Mouse (Mus musculus) midbrain, embryonic 16.5 days (tissue): Measurements from ENCODE around the gene Olfr765. TPM values are rescaled to one million over a fixed set of nuclear protein-coding genes. Genes with fewer than 3 reads are reported as not detected.
A peak's percentile ranks its signal among the peaks of the same experiment; 100 is the strongest.
"Not testable (repeated sequence)": the region's sequence is repeated elsewhere in the genome, so short reads cannot be mapped to it uniquely, and the experiment has no call there.

Experiments used
- ATAC-seq: fragments of 200-750 bp; cut with Nextera tagmentation; 2 replicates; pipeline ENCODE4 v1.8.0; 2017; ENCODE audit warnings: moderate TSS enrichment
- H3K27ac ChIP-seq: fragments of 300-500 bp; sonication (generic); 2 replicates; pipeline ENCODE4 v1.5.1; 2014; ENCODE audit warnings: mild to moderate bottlenecking, low read length, mixed read lengths
- H3K27me3 ChIP-seq: fragments of 300-500 bp; sonication (generic); 2 replicates; pipeline ENCODE4 v1.6.1; 2014; ENCODE audit warnings: low read depth, low read length, mixed read lengths; ENCODE audit not compliant: control insufficient read depth, insufficient read depth
- H3K36me3 ChIP-seq: fragments of 300-500 bp; sonication (generic); 2 replicates; pipeline ENCODE4 v1.6.1; 2014; ENCODE audit warnings: mild to moderate bottlenecking, low read length, moderate library complexity, mixed read lengths; ENCODE audit not compliant: control insufficient read depth, insufficient read depth
- H3K4me1 ChIP-seq: fragments of 300-500 bp; sonication (generic); 2 replicates; pipeline ENCODE4 v1.6.1; 2014; ENCODE audit warnings: mild to moderate bottlenecking, low read length, mixed read lengths; ENCODE audit not compliant: control insufficient read depth, insufficient read depth
- H3K4me2 ChIP-seq: fragments of 300-500 bp; sonication (generic); 2 replicates; pipeline ENCODE4 v1.6.1; 2014; ENCODE audit warnings: mild to moderate bottlenecking, low read length, mixed read lengths
- H3K4me3 ChIP-seq: fragments of 300-500 bp; sonication (generic); 2 replicates; pipeline ENCODE4 v1.5.1; 2014; ENCODE audit warnings: low read depth, mild to moderate bottlenecking, low read length, moderate library complexity, mixed read lengths
- H3K9ac ChIP-seq: fragments of 300-500 bp; sonication (generic); 2 replicates; pipeline ENCODE4 v1.6.1; 2014; ENCODE audit warnings: low read depth, low read length, mixed read lengths
- H3K9me3 ChIP-seq: fragments of 300-500 bp; sonication (generic); replicated peaks from 2 replicates; pipeline ENCODE4 v1.6.1; 2014; ENCODE audit warnings: mild to moderate bottlenecking, low read length, mixed read lengths; ENCODE audit not compliant: control insufficient read depth, poor library complexity, severe bottlenecking
- WGBS: fragments of 180-500 bp; shearing (Covaris S2); extraction: QIAGEN DNeasy Blood & Tissue Kit; methylation state at CpG from one replicate; pipeline ENCODE4 v1.1.7; 2014; 5-methylcytosine and 5-hydroxymethylcytosine counted together
- polyA plus RNA-seq: library from polyadenylated mRNA; unstranded; fragments of >200 nt; fragmentation: Nextera tagmentation; extraction: Ambion mirVana; gene quantifications from 2 replicates; pipeline ENCODE4 v1.2.1, GENCODE M21; 2015

The Olfr765 gene
- polyA plus RNA-seq = not detected in 2 replicates

DNA sequence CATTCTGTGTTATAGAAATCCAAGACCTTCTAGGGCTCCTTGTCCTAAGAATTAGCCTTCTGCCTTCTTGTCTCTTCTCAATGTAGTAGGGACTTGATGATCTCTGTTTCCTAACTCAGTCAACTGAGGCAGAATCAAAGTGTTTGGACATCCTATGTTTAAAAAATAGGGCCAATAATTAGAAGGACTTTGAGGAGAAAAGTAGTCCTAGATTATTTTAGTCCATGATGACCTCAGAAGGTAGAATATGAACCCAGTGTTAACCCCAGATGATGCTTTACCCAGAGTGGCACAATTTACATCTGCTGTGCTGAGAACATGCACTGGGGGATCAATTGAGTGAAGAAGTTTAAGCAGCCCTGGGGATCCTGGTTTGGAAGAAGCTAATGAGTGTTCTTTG, at the start of gene Olfr765:
Olfr765 (minus strand) TSS at position 101 of the 400 bp plus-strand sequence.
- H3K4me1 ChIP-seq = not testable (repeated sequence)

DNA sequence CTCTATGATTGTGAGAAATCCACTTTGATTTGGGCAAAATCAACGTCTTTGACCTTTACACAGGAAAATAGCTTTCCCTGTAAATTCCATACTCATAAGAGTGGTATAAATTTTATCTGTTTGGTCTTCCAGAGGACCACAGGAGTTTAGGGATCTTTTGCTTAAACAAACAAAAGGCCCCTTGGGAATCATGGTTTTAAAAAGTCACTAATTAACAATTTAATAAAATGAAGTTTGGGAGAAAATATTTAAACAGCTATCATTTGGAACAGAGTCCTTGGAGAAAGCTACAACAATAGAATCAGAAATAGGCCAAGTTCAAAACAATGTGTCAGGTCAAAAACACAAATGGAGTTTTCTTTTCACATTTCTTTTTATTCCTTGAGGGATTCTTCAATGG, 49.5 kb upstream of the Olfr765 start, which contains the start of gene Olfr768:
Olfr768 (minus strand) TSS at position 101 of the 400 bp plus-strand sequence.
- no peak for ATAC-seq
- no peaks in the 10 kb centered on the region for H3K27me3 ChIP-seq
- H3K9ac ChIP-seq = no peak within 1 kb of the TSS
- no peaks in the 10 kb centered on the region for H3K36me3 ChIP-seq
- H3K9me3 ChIP-seq = no peaks in the 10 kb centered on the region; the same call in 1 of the 2 replicates
- no peak within 1 kb of the TSS for H3K4me2 ChIP-seq
- H3K4me3 ChIP-seq = no peak within 1 kb of the TSS
- H3K4me1 ChIP-seq = no peaks in the 10 kb centered on the region
- WGBS = 83% methylated on average over 1 of the region's 1 CpGs
- no peak within 1 kb of the TSS for H3K27ac ChIP-seq

More for the DNA sequence above, at the start of gene Olfr765:
- H3K9ac ChIP-seq, H3K4me2 ChIP-seq, H3K36me3 ChIP-seq, ATAC-seq, H3K9me3 ChIP-seq, H3K27ac ChIP-seq, H3K4me3 ChIP-seq, H3K27me3 ChIP-seq: not testable (repeated sequence)

DNA sequence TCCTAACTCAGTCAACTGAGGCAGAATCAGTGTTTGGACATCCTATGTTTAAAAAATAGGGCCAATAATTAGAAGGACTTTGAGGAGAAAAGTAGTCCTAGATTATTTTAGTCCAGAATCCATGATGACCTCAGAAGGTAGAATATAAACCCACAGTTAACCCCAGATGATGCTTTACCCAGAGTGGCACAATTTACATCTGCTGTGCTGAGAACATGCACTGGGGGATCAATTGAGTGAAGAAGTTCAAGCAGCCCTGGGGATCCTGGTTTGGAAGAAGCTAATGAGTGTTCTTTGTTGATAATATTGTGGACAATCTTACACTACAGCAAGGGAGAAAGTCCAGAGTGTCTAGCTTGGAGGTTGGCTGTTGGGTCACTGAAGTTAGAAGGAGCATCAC, 33.0 kb upstream of the Olfr765 start, which contains the start of gene Olfr767:
Olfr767 (minus strand) TSS at position 101 of the 400 bp plus-strand sequence.
- not testable (repeated sequence) for H3K4me2 ChIP-seq, H3K27ac ChIP-seq, H3K9me3 ChIP-seq, H3K27me3 ChIP-seq, H3K9ac ChIP-seq, H3K4me1 ChIP-seq, ATAC-seq, H3K4me3 ChIP-seq, H3K36me3 ChIP-seq

DNA sequence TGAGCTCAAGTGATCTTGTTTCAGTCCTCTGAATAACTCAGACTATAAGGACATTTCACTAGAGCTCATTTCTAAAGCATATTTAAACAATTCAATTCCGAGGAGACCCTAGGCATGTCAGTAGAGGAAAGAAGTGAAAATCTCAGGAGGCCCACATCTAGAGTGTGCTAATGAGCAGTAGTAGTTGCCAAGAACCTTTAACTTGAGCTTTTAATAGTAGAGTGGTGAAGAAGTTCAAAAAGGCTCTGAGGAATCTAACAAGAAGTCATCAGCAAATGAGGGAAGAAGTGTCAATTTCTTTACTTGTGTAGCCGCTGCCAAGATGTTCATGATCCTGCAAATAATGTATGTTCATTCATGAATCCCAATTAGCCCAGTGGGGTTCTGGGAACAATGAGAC, 19.1 kb upstream of the Olfr765 start, which contains the start of gene Olfr766-ps1:
Olfr766-ps1 (minus strand) TSS at position 101 of the 400 bp plus-strand sequence.
- Histone ChIP-seq H3K4me3 (no peak within 1 kb of the TSS), H3K36me3 (no peaks in the 10 kb centered on the region), H3K4me2 (no peak within 1 kb of the TSS), H3K27ac (no peak within 1 kb of the TSS), H3K27me3 (no peaks in the 10 kb centered on the region), H3K9me3 (no peaks in the 10 kb centered on the region), H3K4me1 (no peaks in the 10 kb centered on the region), H3K9ac (no peak within 1 kb of the TSS)
- ATAC-seq = no peak
- 81% methylated on average over 2 of the region's 2 CpGs for WGBS

DNA sequence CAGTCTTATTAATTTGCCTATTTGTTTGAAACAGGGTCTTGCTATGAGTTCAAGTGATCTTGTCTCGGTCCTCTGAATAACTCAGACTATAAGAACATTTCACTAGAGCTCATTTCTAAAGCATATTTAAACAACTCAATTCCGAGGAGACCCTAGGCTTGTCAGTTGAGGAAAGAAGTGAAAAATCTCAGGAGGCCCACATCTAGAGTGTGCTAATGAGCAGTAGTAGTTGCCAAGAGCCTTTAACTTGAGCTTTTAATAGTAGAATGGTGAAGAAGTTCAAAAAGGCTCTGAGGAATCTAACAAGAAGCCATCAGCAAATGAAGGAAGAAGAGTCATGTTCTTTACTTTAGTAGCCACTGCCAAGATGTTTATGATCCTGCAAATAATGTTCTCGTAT, 10.0 kb downstream of the Olfr765 start, which contains the start of gene Olfr764-ps1:
Olfr764-ps1 (minus strand) TSS at position 101 of the 400 bp plus-strand sequence.
- H3K4me1 ChIP-seq = no peaks in the 10 kb centered on the region
- no peaks in the 10 kb centered on the region for H3K27me3 ChIP-seq
- H3K4me2 ChIP-seq = no peak within 1 kb of the TSS
- no peaks in the 10 kb centered on the region for H3K9me3 ChIP-seq
- no peak within 1 kb of the TSS for H3K27ac ChIP-seq
- no peak for ATAC-seq
- no peak within 1 kb of the TSS for H3K4me3 ChIP-seq
- WGBS = 81% methylated on average over 3 of the region's 3 CpGs
- H3K9ac ChIP-seq = no peak within 1 kb of the TSS
- no peaks in the 10 kb centered on the region for H3K36me3 ChIP-seq

DNA sequence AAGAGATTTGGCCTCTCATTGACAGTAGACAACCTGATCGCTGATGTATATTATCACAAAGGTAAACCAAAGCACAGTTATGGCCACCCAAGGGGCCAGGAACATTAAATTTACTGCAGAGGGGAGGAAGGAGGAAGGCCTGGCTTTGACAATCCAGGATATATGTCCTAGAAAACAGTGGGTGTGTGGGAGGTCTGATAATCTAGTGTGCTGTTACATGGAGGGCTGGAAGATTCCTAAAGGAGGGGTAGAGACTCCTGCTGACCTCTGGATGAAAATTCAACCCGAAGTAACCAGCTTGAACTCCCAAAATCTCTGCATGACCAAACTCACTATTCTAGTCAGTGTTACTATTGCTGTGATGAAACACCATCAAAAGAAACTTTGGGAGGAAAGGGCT, 21.5 kb downstream of the Olfr765 start:
- Histone ChIP-seq H3K27ac (no peak overlapping the region), H3K9ac (no peak overlapping the region), H3K4me2 (no peak overlapping the region), H3K9me3 (no peaks in the 10 kb centered on the region), H3K27me3 (no peaks in the 10 kb centered on the region), H3K4me1 (0 out of 2 replicates have a peak, but pooled peaks cover 3% of the 10 kb centered on the region), H3K4me3 (no peak overlapping the region), H3K36me3 (no peaks in the 10 kb centered on the region)
- WGBS = 81% methylated on average over 2 of the region's 2 CpGs
- no peak for ATAC-seq

DNA sequence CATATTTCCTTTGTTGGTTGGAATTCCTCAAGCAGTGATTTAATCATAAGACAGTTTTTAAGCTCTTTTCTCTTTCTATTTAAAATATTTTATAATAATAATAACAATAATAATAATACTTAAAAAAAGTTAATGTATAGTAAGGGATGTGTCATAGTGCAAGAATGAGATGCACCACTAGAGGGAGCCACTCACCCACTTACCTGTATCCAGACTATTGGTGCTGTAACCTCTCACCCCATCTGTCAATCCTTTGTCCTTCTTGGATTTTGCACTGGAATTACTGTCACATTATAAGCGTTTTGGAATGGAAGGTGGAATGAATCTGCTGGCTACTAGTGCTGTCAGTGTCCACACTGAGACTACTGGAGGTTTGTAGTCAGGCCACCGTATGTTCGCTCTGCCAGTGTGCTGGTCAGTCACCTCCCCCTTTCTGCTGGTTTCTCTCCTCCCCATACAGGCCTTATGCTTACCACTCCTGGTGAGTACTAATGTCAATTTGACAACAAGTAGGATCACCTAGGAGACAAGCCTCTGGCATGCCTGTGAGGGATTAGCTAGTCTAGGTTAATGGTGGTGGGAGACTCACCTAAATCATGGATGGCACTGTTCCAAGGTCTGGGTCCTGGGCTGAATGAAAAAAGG, 23.7 kb downstream of the Olfr765 start:
- peak; percentile 82 for ATAC-seq
- no peaks in the 10 kb centered on the region for H3K27me3 ChIP-seq
- WGBS = 52% methylated on average over 3 of the region's 3 CpGs
- no peak overlapping the region for H3K4me2 ChIP-seq
- no peaks in the 10 kb centered on the region for H3K36me3 ChIP-seq
- 0 out of 2 replicates have a peak, but pooled peaks cover 3% of the 10 kb centered on the region for H3K4me1 ChIP-seq
- H3K9me3 ChIP-seq = no peaks in the 10 kb centered on the region
- H3K27ac ChIP-seq = no peak overlapping the region
- H3K9ac ChIP-seq = no peak overlapping the region
- no peak overlapping the region for H3K4me3 ChIP-seq

DNA sequence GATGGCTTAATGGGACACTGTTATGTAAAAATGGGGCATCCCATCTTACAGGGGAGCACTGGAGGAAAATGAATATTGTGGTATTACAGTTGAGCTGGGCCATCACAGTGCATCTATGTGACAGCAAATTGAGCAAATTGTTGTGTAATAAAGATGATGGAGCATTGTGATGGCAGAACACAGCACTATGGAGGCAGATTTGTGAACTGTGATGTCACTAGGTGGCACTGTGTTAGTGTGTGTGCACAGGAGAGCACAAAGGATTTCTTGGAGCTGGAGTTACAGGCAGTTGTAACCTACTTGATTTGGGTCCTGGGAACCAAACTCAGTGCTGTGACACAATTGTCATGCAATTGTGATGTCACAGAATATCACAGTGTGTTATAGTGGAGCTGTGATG, 26.5 kb downstream of the Olfr765 start:
- H3K4me2 ChIP-seq = no peak overlapping the region
- H3K27me3 ChIP-seq = no peaks in the 10 kb centered on the region
- H3K36me3 ChIP-seq = no peaks in the 10 kb centered on the region
- no peak for ATAC-seq
- H3K4me3 ChIP-seq = no peak overlapping the region
- no peak overlapping the region for H3K27ac ChIP-seq
- no peaks in the 10 kb centered on the region for H3K9me3 ChIP-seq
- H3K4me1 ChIP-seq = 0 out of 2 replicates have a peak, but pooled peaks cover 3% of the 10 kb centered on the region
- no peak overlapping the region for H3K9ac ChIP-seq

DNA sequence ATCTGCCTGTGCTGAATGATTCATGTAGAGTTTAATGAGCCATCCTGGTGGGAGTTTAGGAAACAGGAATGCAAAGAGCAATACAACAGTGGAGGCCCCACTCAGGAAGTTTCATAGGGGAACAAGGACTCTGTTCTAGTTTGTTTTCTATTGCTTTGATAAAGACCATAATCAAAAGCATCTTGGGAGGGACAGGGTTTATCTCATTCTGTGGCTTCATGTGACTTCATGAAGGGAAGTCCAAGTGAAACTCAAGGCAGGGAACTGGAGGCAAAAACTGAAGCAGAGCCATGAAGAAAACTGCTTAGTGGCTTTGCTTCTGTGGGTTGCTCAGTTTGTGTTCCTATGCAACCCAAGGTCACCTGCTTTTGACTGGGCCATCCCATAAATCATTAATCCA, 35.3 kb downstream of the Olfr765 start:
- H3K4me1 ChIP-seq = no peaks in the 10 kb centered on the region
- ATAC-seq = no peak
- no peaks in the 10 kb centered on the region for H3K27me3 ChIP-seq
- no peak overlapping the region for H3K4me3 ChIP-seq
- no peak overlapping the region for H3K9ac ChIP-seq
- H3K9me3 ChIP-seq = no peaks in the 10 kb centered on the region
- H3K4me2 ChIP-seq = no peak overlapping the region
- H3K27ac ChIP-seq = no peak overlapping the region
- H3K36me3 ChIP-seq = no peaks in the 10 kb centered on the region
